Mouse (Mus musculus) small intestine, adult 2 months (tissue): ENCODE data around the gene Tmem176b.

Source experiments
- CTCF ChIP-seq: fragments of 200-500 bp; IDR thresholded peaks from 2 replicates; pipeline ENCODE4 v1.5.1; 2012; ENCODE audit warnings: low read depth, mild to moderate bottlenecking, control low read depth, inconsistent platforms, low read length, moderate library complexity, mixed read lengths; ENCODE audit not compliant: insufficient replicate concordance, insufficient read length; ENCODE audit errors: extremely low read depth
- POLR2A ChIP-seq: fragments of 200-500 bp; IDR thresholded peaks from 2 replicates; pipeline ENCODE4 v1.6.1; 2012; ENCODE audit warnings: low read depth, mild to moderate bottlenecking, control low read depth, inconsistent platforms, low read length, moderate library complexity

- TF ChIP-seq CTCF = no peak
- TF ChIP-seq POLR2A = no peak
Observed at GRCm38 (mm10) chr6:48804346-48804745, 37.0 kb downstream of the Tmem176b start.
